Mouse (Mus musculus): ENCODE data around the gene Plxnb1. TPM values are rescaled to one million over a fixed set of nuclear protein-coding genes. Genes with fewer than 3 reads are reported as not detected.

Gene Plxnb1
- polyA plus RNA-seq, 1 experiment from 2014 or later = 19.1 TPM

- H3K9me3 ChIP-seq (ENCODE audit: control insufficient read depth, low read length) = no peaks in the 10 kb centered on the region
- peak; percentile 97 for ATAC-seq (ENCODE audit: insufficient read depth, low FRiP score, low TSS enrichment)
- H3K4me3 ChIP-seq (ENCODE audit: low read depth, low read length) = peak within 1 kb of the TSS; percentile 84
- H3K27ac ChIP-seq (ENCODE audit: low read depth, low read length) = peak within 1 kb of the TSS; percentile 27; the same call in 1 of the 2 replicates
- H3K36me3 ChIP-seq (ENCODE audit: control insufficient read depth, insufficient read depth, low read length) = no peaks in the 10 kb centered on the region
- H3K4me2 ChIP-seq (ENCODE audit: low read depth) = peak within 1 kb of the TSS; percentile 95
- peak; percentile 88 for DNase-seq (ENCODE audit: low spot score)
- under 1% methylated on average over 37 of the region's 37 CpGs for WGBS
- H3K27me3 ChIP-seq (ENCODE audit: control insufficient read depth, insufficient read depth, low read length) = no peaks in the 10 kb centered on the region
- peaks cover 9% of the 10 kb centered on the region for H3K4me1 ChIP-seq (ENCODE audit: control insufficient read depth, insufficient read depth, low read length)
- peak within 1 kb of the TSS; percentile 80 for H3K9ac ChIP-seq (ENCODE audit: low read length)
Observed at GRCm38 (mm10) chr9:109082124-109082800, 12.9 kb upstream of the Plxnb1 start, which contains the start of the genes Ccdc51 and Tma7. Gene Ccdc51 (plus strand): TSS chr9:109082493. Gene Tma7 (minus strand): TSS chr9:109082587.

GRCm38 (mm10) chr9:109084922-109085321 is 10.3 kb upstream of the Plxnb1 start:
- WGBS = 25% methylated on average over 2 of the region's 2 CpGs
- H3K9ac ChIP-seq (ENCODE audit: low read length) = no peak overlapping the region
- no peak for ATAC-seq (ENCODE audit: insufficient read depth, low FRiP score, low TSS enrichment)
- no peak overlapping the region for H3K4me2 ChIP-seq (ENCODE audit: low read depth)
- peaks cover 9% of the 10 kb centered on the region for H3K4me1 ChIP-seq (ENCODE audit: control insufficient read depth, insufficient read depth, low read length)
- H3K27ac ChIP-seq (ENCODE audit: low read depth, low read length) = no peak overlapping the region
- DNase-seq (ENCODE audit: low spot score) = no peak
- no peak overlapping the region for H3K4me3 ChIP-seq (ENCODE audit: low read depth, low read length)
- H3K36me3 ChIP-seq (ENCODE audit: control insufficient read depth, insufficient read depth, low read length) = no peaks in the 10 kb centered on the region
- no peaks in the 10 kb centered on the region for H3K9me3 ChIP-seq (ENCODE audit: control insufficient read depth, low read length)
- no peaks in the 10 kb centered on the region for H3K27me3 ChIP-seq (ENCODE audit: control insufficient read depth, insufficient read depth, low read length)

- Histone ChIP-seq H3K9me3 (ENCODE audit: control insufficient read depth, low read length) (no peaks in the 10 kb centered on the region), H3K36me3 (ENCODE audit: control insufficient read depth, insufficient read depth, low read length) (peaks cover 2% of the 10 kb centered on the region; the same call in 1 of the 2 replicates), H3K4me2 (ENCODE audit: low read depth) (no peak overlapping the region), H3K27me3 (ENCODE audit: control insufficient read depth, insufficient read depth, low read length) (no peaks in the 10 kb centered on the region), H3K27ac (ENCODE audit: low read depth, low read length) (no peak overlapping the region), H3K4me1 (ENCODE audit: control insufficient read depth, insufficient read depth, low read length) (peaks cover 2% of the 10 kb centered on the region; the same call in 1 of the 2 replicates), H3K4me3 (ENCODE audit: low read depth, low read length) (no peak overlapping the region), H3K9ac (ENCODE audit: low read length) (0 out of 2 replicates have a peak overlapping the region, but pooled peaks have one; percentile 14)
- ATAC-seq (ENCODE audit: insufficient read depth, low FRiP score, low TSS enrichment) (no peak), DNase-seq (ENCODE audit: low spot score) (peak; percentile 18)
- 28% methylated on average over 5 of the region's 5 CpGs for WGBS
Observed at GRCm38 (mm10) chr9:109087987-109088386, 7.2 kb upstream of the Plxnb1 start.

- H3K36me3 ChIP-seq (ENCODE audit: control insufficient read depth, insufficient read depth, low read length) = peaks cover 2% of the 10 kb centered on the region; the same call in 1 of the 2 replicates
- no peak overlapping the region for H3K9ac ChIP-seq (ENCODE audit: low read length)
- no peak for ATAC-seq (ENCODE audit: insufficient read depth, low FRiP score, low TSS enrichment)
- H3K9me3 ChIP-seq (ENCODE audit: control insufficient read depth, low read length) = no peaks in the 10 kb centered on the region
- no peak overlapping the region for H3K4me3 ChIP-seq (ENCODE audit: low read depth, low read length)
- H3K27ac ChIP-seq (ENCODE audit: low read depth, low read length) = no peak overlapping the region
- no peaks in the 10 kb centered on the region for H3K27me3 ChIP-seq (ENCODE audit: control insufficient read depth, insufficient read depth, low read length)
- H3K4me1 ChIP-seq (ENCODE audit: control insufficient read depth, insufficient read depth, low read length) = peaks cover 10% of the 10 kb centered on the region
- WGBS = 83% methylated on average over 15 of the region's 15 CpGs
- DNase-seq (ENCODE audit: low spot score) = no peak
- no peak overlapping the region for H3K4me2 ChIP-seq (ENCODE audit: low read depth)
Observed at GRCm38 (mm10) chr9:109090446-109090845, 4.7 kb upstream of the Plxnb1 start.

- no peaks in the 10 kb centered on the region for H3K27me3 ChIP-seq (ENCODE audit: control insufficient read depth, insufficient read depth, low read length)
- no peak overlapping the region for H3K9ac ChIP-seq (ENCODE audit: low read length)
- H3K36me3 ChIP-seq (ENCODE audit: control insufficient read depth, insufficient read depth, low read length) = peaks cover 2% of the 10 kb centered on the region; the same call in 1 of the 2 replicates
- no peak overlapping the region for H3K4me3 ChIP-seq (ENCODE audit: low read depth, low read length)
- DNase-seq (ENCODE audit: low spot score) = no peak
- no peaks in the 10 kb centered on the region for H3K9me3 ChIP-seq (ENCODE audit: control insufficient read depth, low read length)
- peaks cover 12% of the 10 kb centered on the region for H3K4me1 ChIP-seq (ENCODE audit: control insufficient read depth, insufficient read depth, low read length)
- WGBS = 94% methylated on average over 8 of the region's 8 CpGs
- no peak overlapping the region for H3K4me2 ChIP-seq (ENCODE audit: low read depth)
- ATAC-seq (ENCODE audit: insufficient read depth, low FRiP score, low TSS enrichment) = no peak
- no peak overlapping the region for H3K27ac ChIP-seq (ENCODE audit: low read depth, low read length)
Observed at GRCm38 (mm10) chr9:109091802-109092201, 3.4 kb upstream of the Plxnb1 start.

- H3K4me3 ChIP-seq (ENCODE audit: low read depth, low read length) = no peak overlapping the region
Observed at GRCm38 (mm10) chr9:109092799-109093198, 2.4 kb upstream of the Plxnb1 start.

GRCm38 (mm10) chr9:109093786-109094552 is 1.2 kb upstream of the Plxnb1 start:
- 18% methylated on average over 11 of the region's 11 CpGs for WGBS
- Histone ChIP-seq H3K9ac (ENCODE audit: low read length) (peak overlapping the region; percentile 96), H3K9me3 (ENCODE audit: control insufficient read depth, low read length) (no peaks in the 10 kb centered on the region), H3K27ac (ENCODE audit: low read depth, low read length) (peak overlapping the region; percentile 100), H3K4me3 (ENCODE audit: low read depth, low read length) (peak overlapping the region; percentile 71; the same call in 1 of the 2 replicates), H3K36me3 (ENCODE audit: control insufficient read depth, insufficient read depth, low read length) (peaks cover 2% of the 10 kb centered on the region; the same call in 1 of the 2 replicates), H3K27me3 (ENCODE audit: control insufficient read depth, insufficient read depth, low read length) (no peaks in the 10 kb centered on the region), H3K4me2 (ENCODE audit: low read depth) (peak overlapping the region; percentile 92), H3K4me1 (ENCODE audit: control insufficient read depth, insufficient read depth, low read length) (peaks cover 30% of the 10 kb centered on the region)
- ATAC-seq (ENCODE audit: insufficient read depth, low FRiP score, low TSS enrichment) = no peak
- no peak for DNase-seq (ENCODE audit: low spot score)

More at GRCm38 (mm10) chr9:109092799-109093198, 2.4 kb upstream of the Plxnb1 start:
- no peaks in the 10 kb centered on the region for H3K9me3 ChIP-seq (ENCODE audit: control insufficient read depth, low read length)
- ATAC-seq (ENCODE audit: insufficient read depth, low FRiP score, low TSS enrichment) (no peak), DNase-seq (ENCODE audit: low spot score) (no peak)
- no peak overlapping the region for H3K9ac ChIP-seq (ENCODE audit: low read length)
- WGBS = 41% methylated on average over 6 of the region's 6 CpGs
- H3K4me2 ChIP-seq (ENCODE audit: low read depth) = no peak overlapping the region
- H3K27me3 ChIP-seq (ENCODE audit: control insufficient read depth, insufficient read depth, low read length) = no peaks in the 10 kb centered on the region
- H3K4me1 ChIP-seq (ENCODE audit: control insufficient read depth, insufficient read depth, low read length) = peaks cover 22% of the 10 kb centered on the region
- H3K27ac ChIP-seq (ENCODE audit: low read depth, low read length) = no peak overlapping the region
- H3K36me3 ChIP-seq (ENCODE audit: control insufficient read depth, insufficient read depth, low read length) = peaks cover 2% of the 10 kb centered on the region; the same call in 1 of the 2 replicates

- Histone ChIP-seq H3K4me3 (ENCODE audit: low read depth, low read length) (peak overlapping the region; percentile 71), H3K36me3 (ENCODE audit: control insufficient read depth, insufficient read depth, low read length) (peaks cover 2% of the 10 kb centered on the region; the same call in 1 of the 2 replicates), H3K4me2 (ENCODE audit: low read depth) (peak overlapping the region; percentile 92), H3K9me3 (ENCODE audit: control insufficient read depth, low read length) (no peaks in the 10 kb centered on the region), H3K27me3 (ENCODE audit: control insufficient read depth, insufficient read depth, low read length) (no peaks in the 10 kb centered on the region), H3K4me1 (ENCODE audit: control insufficient read depth, insufficient read depth, low read length) (peaks cover 34% of the 10 kb centered on the region), H3K27ac (ENCODE audit: low read depth, low read length) (peak overlapping the region; percentile 100), H3K9ac (ENCODE audit: low read length) (peak overlapping the region; percentile 96)
- WGBS = under 1% methylated on average over 21 of the region's 21 CpGs
- DNase-seq (ENCODE audit: low spot score) (peak; percentile 53), ATAC-seq (ENCODE audit: insufficient read depth, low FRiP score, low TSS enrichment) (no peak)
Observed at GRCm38 (mm10) chr9:109094553-109095136, 544 bp upstream of the Plxnb1 start.
